Mouse (Mus musculus) ES-Bruce4 (cell line): ENCODE data around the gene Irf2bp1. TPM values are rescaled to one million over a fixed set of nuclear protein-coding genes. Genes with fewer than 3 reads are reported as not detected.

ENCODE experiments used
- H3K27ac ChIP-seq: 2 replicates; pipeline ENCODE4 v1.5.1; 2012; ENCODE audit warnings: low read length, inconsistent platforms; ENCODE audit not compliant: insufficient read depth
- H3K27me3 ChIP-seq: 2 replicates; pipeline ENCODE4 v1.6.1; 2012; ENCODE audit warnings: mild to moderate bottlenecking, low read length, inconsistent platforms; ENCODE audit not compliant: control insufficient read depth, poor library complexity, insufficient read depth, severe bottlenecking
- H3K36me3 ChIP-seq: 2 replicates; pipeline ENCODE4 v1.6.1; 2012; ENCODE audit warnings: inconsistent platforms, mild to moderate bottlenecking, low read length, moderate library complexity; ENCODE audit not compliant: control insufficient read depth, poor library complexity, insufficient read depth, severe bottlenecking
- H3K4me1 ChIP-seq: one replicate; pipeline ENCODE4 v1.8.1; 2011; ENCODE audit warnings: low read length; ENCODE audit not compliant: control insufficient read depth, insufficient read depth
- H3K4me3 ChIP-seq: 2 replicates; pipeline ENCODE4 v1.5.1; 2011; ENCODE audit warnings: low read depth, mild to moderate bottlenecking, low read length
- H3K9ac ChIP-seq: 2 replicates; pipeline ENCODE4 v1.6.1; 2012; ENCODE audit warnings: low read depth, mild to moderate bottlenecking, inconsistent platforms; ENCODE audit not compliant: poor library complexity, severe bottlenecking
- H3K9me3 ChIP-seq: replicated peaks from 2 replicates; pipeline ENCODE4 v1.6.1; 2012; ENCODE audit warnings: mild to moderate bottlenecking, low read length, inconsistent platforms; ENCODE audit not compliant: control insufficient read depth, poor library complexity, insufficient read depth, severe bottlenecking
- CTCF ChIP-seq: IDR thresholded peaks from one replicate; pipeline ENCODE4 v1.8.1; 2011; ENCODE audit warnings: low read depth, low read length
- EP300 ChIP-seq: IDR thresholded peaks from 2 replicates; pipeline ENCODE4 v1.6.1; 2011; ENCODE audit warnings: low read depth, low read length; ENCODE audit not compliant: insufficient read depth
- POLR2A ChIP-seq: IDR thresholded peaks from one replicate; pipeline ENCODE4 v1.8.1; 2011; ENCODE audit warnings: low read length; ENCODE audit not compliant: insufficient read depth
- polyA plus RNA-seq: library from polyadenylated mRNA; stranded (reverse); fragments of >200 nt; gene quantifications from 2 replicates; pipeline ENCODE4 v1.2.4, GENCODE M21; 2011; ENCODE audit warnings: low read depth; ENCODE audit not compliant: missing spikeins, insufficient read depth, insufficient read length

Gene Irf2bp1
- polyA plus RNA-seq, 1 experiment, result 16.2 TPM

GRCm38 (mm10) chr7:19054777-19055076, 50.9 kb downstream of the Irf2bp1 start:
- H3K4me1 ChIP-seq, result no peaks in the 10 kb centered on the region
- no peak overlapping the region for H3K9ac ChIP-seq
- H3K27me3 ChIP-seq, result no peaks in the 10 kb centered on the region
- peaks cover 8% of the 10 kb centered on the region; the same call in 1 of the 2 replicates for H3K36me3 ChIP-seq
- H3K4me3 ChIP-seq, result no peak overlapping the region
- TF ChIP-seq EP300 (no peak), CTCF (no peak), POLR2A (no peak)
- H3K9me3 ChIP-seq, result no peaks in the 10 kb centered on the region
- H3K27ac ChIP-seq, result no peak overlapping the region

- H3K9ac ChIP-seq, result no peak overlapping the region
- no peaks in the 10 kb centered on the region for H3K27me3 ChIP-seq
- no peaks in the 10 kb centered on the region for H3K9me3 ChIP-seq
- H3K4me3 ChIP-seq, result no peak overlapping the region
- H3K27ac ChIP-seq, result no peak overlapping the region
- TF ChIP-seq EP300 (no peak), POLR2A (no peak)
- peaks cover 4% of the 10 kb centered on the region; the same call in 1 of the 2 replicates for H3K36me3 ChIP-seq
- H3K4me1 ChIP-seq, result no peaks in the 10 kb centered on the region
Observed at GRCm38 (mm10) chr7:19055108-19055507, 51.3 kb downstream of the Irf2bp1 start.

Other genes with a start within 250 kb of the Irf2bp1 start
- 1.1 TPM in 2 replicates for gene Psg19, start 205.5 kb upstream of the Irf2bp1 start, polyA plus RNA-seq
- gene Psg17, start 182.4 kb upstream of the Irf2bp1 start, polyA plus RNA-seq, result 1.3 and 1.8 TPM in 2 replicates
- gene Mill2, start 164.1 kb upstream of the Irf2bp1 start, polyA plus RNA-seq, result 0.35 and 1.1 TPM in 2 replicates
- 1.8 and 3.1 TPM in 2 replicates for gene Pglyrp1, start 132.7 kb upstream of the Irf2bp1 start, polyA plus RNA-seq
- gene Ccdc61, start 93.6 kb upstream of the Irf2bp1 start, polyA plus RNA-seq, result 36.4 and 39.9 TPM in 2 replicates
- 7.5 TPM in 2 replicates for gene Nova2, start 78.2 kb upstream of the Irf2bp1 start, polyA plus RNA-seq
- not detected in 2 replicates for gene Nanos2, start 16.6 kb upstream of the Irf2bp1 start, polyA plus RNA-seq
- gene Mypop, start 12.8 kb upstream of the Irf2bp1 start, polyA plus RNA-seq, result 4.0 and 5.5 TPM in 2 replicates
- 2.5 and 2.6 TPM in 2 replicates for gene Foxa3, start 19.5 kb downstream of the Irf2bp1 start, polyA plus RNA-seq
- gene Sympk, start 20.3 kb downstream of the Irf2bp1 start, polyA plus RNA-seq, result 102 and 119 TPM in 2 replicates
- not detected in 2 replicates for gene Rsph6a, start 50.6 kb downstream of the Irf2bp1 start, polyA plus RNA-seq
- gene Dmwd, start 72.2 kb downstream of the Irf2bp1 start, polyA plus RNA-seq, result 43.2 and 45.1 TPM in 2 replicates
- gene Dmpk, start 79.8 kb downstream of the Irf2bp1 start, polyA plus RNA-seq, result 12.8 and 19.5 TPM in 2 replicates
- gene Six5, start 90.5 kb downstream of the Irf2bp1 start, polyA plus RNA-seq, result 2.7 and 3.8 TPM in 2 replicates
- gene Gm4969, start 114.3 kb downstream of the Irf2bp1 start, polyA plus RNA-seq, result 0.43 and 0.46 TPM in 2 replicates
- gene Fbxo46, start 115.8 kb downstream of the Irf2bp1 start, polyA plus RNA-seq, result 4.1 and 4.3 TPM in 2 replicates
- gene Qpctl, start 145.2 kb downstream of the Irf2bp1 start, polyA plus RNA-seq, result 4.1 and 4.6 TPM in 2 replicates
- gene Snrpd2, start 145.7 kb downstream of the Irf2bp1 start, polyA plus RNA-seq, result 92.9 and 94.6 TPM in 2 replicates
- gene Gipr, start 162.1 kb downstream of the Irf2bp1 start, polyA plus RNA-seq, result 1.9 and 3.5 TPM in 2 replicates
- gene Eml2, start 172.4 kb downstream of the Irf2bp1 start, polyA plus RNA-seq, result 63.3 and 64.4 TPM in 2 replicates
- gene Gpr4, start 208.5 kb downstream of the Irf2bp1 start, polyA plus RNA-seq, result 3.3 and 5.1 TPM in 2 replicates
- gene Opa3, start 224.3 kb downstream of the Irf2bp1 start, polyA plus RNA-seq, result 22.3 and 24.8 TPM in 2 replicates